Mouse (Mus musculus) thymus, postnatal 25 days (tissue): Measurements from ENCODE around the gene Pde4c.

ENCODE experiments used
- DNase-seq: peaks from one replicate; pipeline ENCODE4 v3.0.0; 2022

The Pde4c gene

GRCm38 (mm10) chr8:70723486-70724210 is at the start of gene Pde4c:
Gene Pde4c, plus strand, starts transcription at chr8:70723720.
- no peak for DNase-seq

GRCm38 (mm10) chr8:70674109-70674508 is 49.4 kb upstream of the Pde4c start:
- peak; percentile 25 for DNase-seq

- DNase-seq = no peak
Measured at GRCm38 (mm10) chr8:70674716-70675115, 48.8 kb upstream of the Pde4c start.

- peak; percentile 73 for DNase-seq
Measured at GRCm38 (mm10) chr8:70675336-70675735, 48.2 kb upstream of the Pde4c start.

GRCm38 (mm10) chr8:70677451-70678080 is 46.0 kb upstream of the Pde4c start:
- DNase-seq = no peak

- DNase-seq = no peak
Measured at GRCm38 (mm10) chr8:70678679-70679078, 44.8 kb upstream of the Pde4c start.

GRCm38 (mm10) chr8:70679404-70679803 is 44.1 kb upstream of the Pde4c start:
- no peak for DNase-seq

- DNase-seq = no peak
Measured at GRCm38 (mm10) chr8:70680039-70680438, 43.5 kb upstream of the Pde4c start.

- no peak for DNase-seq
Measured at GRCm38 (mm10) chr8:70681410-70681809, 42.1 kb upstream of the Pde4c start.

GRCm38 (mm10) chr8:70682193-70682592 is 41.3 kb upstream of the Pde4c start:
- DNase-seq = no peak

- no peak for DNase-seq
Measured at GRCm38 (mm10) chr8:70682692-70683091, 40.8 kb upstream of the Pde4c start.

- DNase-seq = no peak
Measured at GRCm38 (mm10) chr8:70684291-70684690, 39.2 kb upstream of the Pde4c start.

- no peak for DNase-seq
Measured at GRCm38 (mm10) chr8:70687576-70687975, 35.9 kb upstream of the Pde4c start.

GRCm38 (mm10) chr8:70688136-70688535 is 35.4 kb upstream of the Pde4c start:
- no peak for DNase-seq

- DNase-seq = no peak
Measured at GRCm38 (mm10) chr8:70689892-70690390, 33.6 kb upstream of the Pde4c start.

GRCm38 (mm10) chr8:70691230-70691629 is 32.3 kb upstream of the Pde4c start:
- no peak for DNase-seq

GRCm38 (mm10) chr8:70691727-70692231 is 31.7 kb upstream of the Pde4c start:
- DNase-seq = no peak

GRCm38 (mm10) chr8:70693636-70694035 is 29.9 kb upstream of the Pde4c start:
- peak; percentile 45 for DNase-seq

- peak; percentile 90 for DNase-seq
Measured at GRCm38 (mm10) chr8:70695318-70696018, 28.1 kb upstream of the Pde4c start.

GRCm38 (mm10) chr8:70696019-70696885 is 27.3 kb upstream of the Pde4c start:
- DNase-seq = peak; percentile 83

- DNase-seq = peak; percentile 30
Measured at GRCm38 (mm10) chr8:70696946-70697345, 26.6 kb upstream of the Pde4c start.
